Mouse (Mus musculus) cerebral cortex, adult 2 months (tissue): ENCODE results near the gene Pced1b.

Experiments used
- WGBS: fragments of 180-500 bp; shearing (Covaris S2); methylation state at CpG from one replicate; pipeline ENCODE4 v1.1.7; 2018; 5-methylcytosine and 5-hydroxymethylcytosine counted together

Gene Pced1b

DNA sequence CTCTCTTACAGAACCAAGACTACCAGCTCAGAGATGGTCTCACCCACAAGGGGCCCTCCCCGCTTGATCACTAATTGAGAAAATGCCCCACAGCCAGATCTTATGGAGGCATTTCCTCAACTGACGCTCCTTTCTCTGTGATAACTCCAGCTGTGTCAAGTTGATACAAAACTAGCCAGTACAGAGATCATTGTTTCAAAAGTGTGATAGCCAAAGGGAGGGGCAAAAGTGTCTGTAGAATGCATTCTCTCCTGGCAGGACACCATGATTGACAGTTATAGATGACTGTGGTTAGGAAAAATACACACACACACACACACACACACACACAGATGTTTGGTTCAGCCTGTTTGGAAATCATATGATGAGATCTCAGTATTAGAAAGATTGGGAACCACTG is 150.9 kb downstream of the Pced1b start:
- 91% methylated on average over 2 of the region's 2 CpGs for WGBS

DNA sequence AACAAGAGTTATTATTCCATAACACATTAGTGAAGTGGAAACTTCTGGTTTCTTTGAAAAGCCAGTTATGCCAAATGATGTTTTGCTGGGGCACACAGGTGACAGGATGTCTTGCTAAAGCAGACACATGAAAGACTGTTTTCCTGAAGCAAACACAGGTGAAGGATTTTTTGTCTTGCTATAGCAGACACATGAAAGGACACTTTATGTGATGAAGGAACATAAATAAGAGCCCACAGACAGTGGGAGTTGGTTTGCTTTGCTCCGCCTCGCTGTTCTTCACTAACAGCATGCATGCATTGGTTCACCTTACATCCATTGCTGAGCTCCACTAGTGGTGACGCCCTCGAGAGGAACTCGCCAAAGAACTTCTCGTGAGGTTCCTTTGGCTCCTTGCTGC is 154.0 kb downstream of the Pced1b start:
- WGBS, result 88% methylated on average over 6 of the region's 6 CpGs

DNA sequence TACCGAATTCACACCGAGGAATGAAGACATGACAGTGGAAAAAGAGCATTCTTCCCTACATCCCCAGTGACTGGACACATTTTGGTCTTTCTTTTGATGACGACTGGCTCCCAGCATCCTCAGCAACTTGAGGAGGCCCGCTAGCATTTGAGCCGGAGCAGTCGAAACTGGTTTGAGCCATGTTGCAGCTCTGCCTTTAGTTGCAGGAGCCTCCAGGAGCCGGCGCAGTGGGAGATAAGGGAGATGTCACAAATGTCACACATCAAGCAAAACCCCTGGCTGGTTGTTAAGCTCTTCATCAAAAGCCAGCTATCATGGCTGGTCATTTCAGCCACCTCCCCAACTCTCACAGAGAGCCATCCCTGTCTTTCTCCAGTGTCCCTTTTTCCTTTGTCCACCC is 157.6 kb downstream of the Pced1b start:
- WGBS, result 92% methylated on average over 8 of the region's 8 CpGs

DNA sequence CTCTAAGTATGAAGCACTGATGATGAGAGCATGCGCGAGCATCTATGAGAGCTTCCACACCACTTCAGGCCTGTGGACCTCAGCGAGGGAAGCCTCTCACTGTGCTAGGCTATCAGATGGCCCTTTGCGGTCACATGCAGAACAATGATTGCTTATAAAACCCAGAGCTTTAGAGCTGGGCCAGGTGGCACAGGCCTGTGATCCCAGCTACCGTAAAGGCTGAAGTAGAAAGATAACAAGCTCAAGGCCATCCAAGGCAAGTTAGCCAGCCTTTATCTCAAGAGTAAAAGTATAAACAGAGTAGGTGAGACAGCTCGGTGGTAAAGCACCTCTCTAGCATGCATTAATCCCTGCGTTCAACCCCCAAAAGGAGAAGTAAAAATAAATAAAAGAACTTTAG is 158.1 kb downstream of the Pced1b start:
- WGBS, result 92% methylated on average over 7 of the region's 7 CpGs

DNA sequence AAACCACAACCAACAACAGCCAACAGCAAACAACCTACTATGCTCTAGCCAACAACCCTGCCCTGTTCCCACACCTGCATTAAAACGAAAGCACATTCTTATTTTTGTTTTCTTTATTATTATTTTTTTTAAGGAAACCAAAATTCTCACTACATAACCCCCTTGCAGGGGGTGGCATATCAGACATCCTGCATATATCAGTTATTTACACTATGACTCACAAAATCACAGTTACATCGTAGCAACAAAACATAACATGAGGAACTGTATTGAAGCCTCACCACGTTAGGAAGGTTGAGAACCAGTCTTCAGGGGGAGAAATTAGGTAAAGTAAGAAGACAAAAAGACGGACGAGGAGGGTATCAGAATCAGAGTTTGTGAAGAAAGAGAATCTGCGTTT is 159.2 kb downstream of the Pced1b start:
- 81% methylated on average over 6 of the region's 6 CpGs for WGBS

DNA sequence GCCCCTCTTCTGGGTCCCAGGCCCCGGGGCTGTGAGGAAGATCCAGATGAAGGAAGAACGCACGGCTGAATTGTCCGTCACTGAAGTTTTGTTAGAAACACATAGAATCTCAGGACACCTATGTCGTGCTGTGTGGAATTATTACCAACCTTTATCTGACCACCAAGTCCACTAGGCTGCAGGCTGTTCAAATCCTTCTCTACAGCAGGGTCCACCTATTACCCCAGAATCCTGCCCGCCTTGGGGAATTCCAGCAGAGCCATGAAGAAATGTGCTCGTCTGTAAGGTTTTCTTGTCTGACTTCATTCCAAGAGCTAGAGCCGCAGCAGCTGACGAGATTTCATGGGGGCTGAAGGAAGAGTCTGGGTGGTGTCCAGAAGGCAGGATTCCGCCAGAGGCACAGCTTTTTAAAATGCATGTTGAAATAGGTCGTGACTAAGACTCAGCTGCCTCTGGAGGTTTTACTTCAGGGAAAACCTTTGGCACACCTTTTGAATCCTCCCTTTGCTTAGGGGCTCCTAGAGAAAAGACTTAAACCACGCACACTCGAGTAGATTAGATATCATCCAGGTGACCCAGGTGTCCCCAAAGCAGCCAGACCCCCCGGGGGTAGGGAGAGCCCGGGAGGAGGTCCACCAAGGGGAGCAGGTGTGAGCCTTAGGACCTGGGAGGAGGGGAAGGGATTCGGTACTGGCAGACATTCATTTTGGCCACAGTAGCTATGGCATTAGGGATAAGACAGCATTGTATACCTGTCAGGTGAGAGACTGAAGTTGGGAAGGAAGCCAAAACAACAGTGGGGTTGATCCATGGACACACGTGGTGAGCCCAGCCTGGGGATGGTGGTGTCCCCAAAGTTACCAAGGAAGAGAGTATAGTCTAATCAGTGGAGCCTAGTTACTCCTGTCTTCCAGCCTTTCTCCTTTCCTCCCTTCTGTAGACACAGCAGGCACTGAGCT is 160.9 kb downstream of the Pced1b start:
- 45% methylated on average over 17 of the region's 17 CpGs for WGBS

DNA sequence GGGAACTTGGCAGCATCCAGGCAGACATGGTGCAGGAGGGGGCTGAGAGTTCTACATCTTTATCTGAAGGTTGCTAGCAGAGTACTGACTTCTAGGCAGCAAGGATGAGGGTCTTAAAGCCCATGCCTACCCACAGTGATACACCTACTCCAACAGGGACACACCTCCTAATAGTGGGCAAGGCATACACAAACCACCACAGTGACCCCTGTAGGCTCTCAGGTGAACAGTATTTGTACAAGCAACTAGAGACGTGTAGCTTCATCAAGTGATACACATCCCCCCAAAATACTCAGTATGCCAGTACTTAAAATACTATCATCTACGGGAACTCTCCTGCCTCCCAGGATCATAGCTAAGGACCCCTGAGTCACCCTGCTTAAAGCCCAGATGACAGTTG is 164.2 kb downstream of the Pced1b start:
- WGBS, result 92% methylated on average over 2 of the region's 2 CpGs

DNA sequence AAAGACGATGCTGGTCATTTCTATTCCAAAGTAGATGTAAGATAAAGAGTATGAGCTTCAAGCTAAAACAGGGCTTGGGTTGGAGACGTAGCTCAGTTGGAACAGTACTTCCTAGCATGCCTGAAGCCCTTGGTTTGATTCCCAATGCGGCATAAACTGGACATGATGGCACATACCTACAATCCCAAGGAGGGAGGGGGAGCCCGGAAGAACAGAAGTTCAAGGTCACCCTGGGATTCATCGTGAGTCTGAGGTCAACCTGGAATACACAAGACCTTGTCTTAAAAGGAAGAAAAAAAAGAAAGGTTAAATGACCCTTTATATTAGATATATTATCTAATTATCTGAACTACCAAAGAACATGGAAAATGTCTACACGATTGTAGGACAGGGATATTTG is 164.8 kb downstream of the Pced1b start:
- 93% methylated on average over 6 of the region's 6 CpGs for WGBS

DNA sequence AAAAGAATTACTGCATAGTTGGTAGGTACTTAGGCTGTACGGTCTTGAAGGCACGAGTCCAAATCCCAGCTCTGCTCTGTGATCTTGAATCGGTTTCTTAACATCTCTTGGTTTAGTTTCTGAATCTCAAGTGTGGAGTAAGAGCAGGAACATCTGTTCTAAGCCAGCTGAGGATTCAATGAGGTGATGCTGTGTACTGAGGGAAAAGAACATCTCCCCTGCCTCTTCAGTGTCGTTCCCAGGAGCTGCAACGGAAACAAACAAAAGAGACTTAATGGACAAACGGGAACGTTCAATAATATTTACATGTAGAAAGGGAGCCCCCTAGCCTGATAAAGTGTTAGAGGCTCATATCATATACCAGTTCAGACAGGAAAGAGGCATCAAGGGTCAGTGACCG is 165.4 kb downstream of the Pced1b start:
- WGBS, result 89% methylated on average over 8 of the region's 8 CpGs

DNA sequence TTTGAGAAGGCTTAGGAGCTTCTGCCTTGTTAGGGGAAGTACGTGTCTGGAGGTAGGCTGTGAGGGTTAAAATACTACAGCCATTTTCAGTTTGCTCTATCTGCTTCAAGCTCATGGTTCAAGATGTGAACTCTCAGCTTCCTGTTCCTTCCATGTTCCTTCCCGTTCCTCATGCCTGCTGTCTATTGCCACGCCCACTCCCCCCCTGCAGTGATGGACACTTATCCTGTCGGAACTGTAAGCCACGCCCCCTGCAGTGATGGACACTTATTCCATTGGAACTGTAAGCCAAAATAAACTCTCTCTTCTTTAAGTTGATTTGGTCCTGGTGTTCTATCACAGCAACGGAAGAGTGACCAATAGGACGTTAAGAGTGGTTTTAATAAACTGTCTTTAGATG is 166.0 kb downstream of the Pced1b start:
- 81% methylated on average over 7 of the region's 7 CpGs for WGBS

DNA sequence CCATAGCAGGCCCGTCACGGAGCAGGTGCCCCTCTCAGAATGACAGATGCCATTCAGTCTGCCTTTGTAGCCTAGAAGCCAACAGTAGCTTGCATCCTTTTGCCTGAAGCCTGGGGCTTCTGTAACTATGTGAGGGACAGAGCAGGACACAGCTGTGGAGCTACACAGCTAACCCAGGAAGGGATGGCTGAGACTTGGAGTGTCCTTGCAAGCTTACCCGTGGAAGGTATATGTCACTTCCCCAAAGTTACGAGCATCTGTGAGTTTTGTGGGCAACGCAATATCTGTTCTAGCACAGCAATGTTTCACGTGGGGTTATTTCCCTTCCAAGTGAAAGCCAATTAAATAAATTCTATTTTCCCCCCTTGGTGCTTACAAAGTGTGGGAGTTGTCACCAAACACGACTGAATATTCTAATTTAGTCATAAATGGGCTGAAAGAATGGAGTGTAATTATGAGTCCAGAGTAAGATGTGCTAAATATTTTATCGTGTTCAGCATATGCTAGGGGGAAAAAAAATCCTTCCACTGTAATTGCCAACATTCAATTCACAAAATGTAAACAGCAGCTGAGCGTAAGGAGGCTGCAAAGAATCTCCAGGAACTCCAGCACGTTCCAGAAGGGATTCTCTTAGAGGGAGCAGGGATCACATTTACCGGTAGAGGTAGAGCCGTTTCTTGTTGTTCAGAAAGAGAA is 168.0 kb downstream of the Pced1b start:
- 50% methylated on average over 12 of the region's 12 CpGs for WGBS

DNA sequence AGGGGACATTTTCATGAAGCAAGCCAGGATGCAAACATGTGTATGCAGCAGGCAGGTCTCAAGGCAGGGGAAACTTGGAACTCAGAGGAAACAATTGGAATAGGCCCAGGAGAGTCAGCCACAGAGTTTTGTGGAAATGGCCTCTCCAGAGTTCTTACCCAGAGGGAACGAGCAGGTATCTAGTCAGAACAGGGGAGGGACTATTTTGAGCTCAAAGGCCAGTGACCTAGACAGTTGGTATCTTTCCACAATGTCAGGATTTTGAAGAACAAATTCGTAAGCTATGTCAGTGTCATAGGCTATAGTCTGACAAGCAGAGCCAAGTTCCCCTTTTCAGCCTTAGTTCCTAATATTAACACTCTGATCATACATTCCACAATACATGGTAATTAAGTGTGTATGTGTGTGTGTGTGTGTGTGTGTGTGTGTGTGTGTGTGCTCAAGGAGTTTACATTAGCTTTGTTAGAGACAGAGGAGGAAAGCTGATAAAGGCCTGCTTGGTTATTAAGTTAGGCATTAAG is 168.6 kb downstream of the Pced1b start:
- WGBS, result 79% methylated on average over 2 of the region's 2 CpGs

DNA sequence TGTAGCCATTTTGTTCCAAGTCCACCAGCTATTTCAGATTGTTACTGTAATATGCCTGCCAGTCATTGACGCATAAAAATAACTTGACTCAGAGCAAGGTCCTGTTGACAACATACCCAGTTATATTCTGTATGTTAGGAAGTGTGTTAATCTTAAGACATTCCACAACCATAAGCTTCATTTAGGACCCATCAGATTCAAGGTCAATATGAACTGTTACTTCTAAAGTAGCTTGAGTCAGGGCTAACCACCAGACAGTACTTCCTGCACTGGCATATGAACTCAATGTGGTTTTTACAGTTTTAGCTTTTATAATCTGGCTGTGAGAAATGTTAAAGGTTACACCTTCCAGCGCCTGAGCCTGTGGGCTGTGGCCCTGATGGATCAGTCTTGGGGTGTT is 173.4 kb downstream of the Pced1b start:
- WGBS, result 95% methylated on average over 2 of the region's 2 CpGs

DNA sequence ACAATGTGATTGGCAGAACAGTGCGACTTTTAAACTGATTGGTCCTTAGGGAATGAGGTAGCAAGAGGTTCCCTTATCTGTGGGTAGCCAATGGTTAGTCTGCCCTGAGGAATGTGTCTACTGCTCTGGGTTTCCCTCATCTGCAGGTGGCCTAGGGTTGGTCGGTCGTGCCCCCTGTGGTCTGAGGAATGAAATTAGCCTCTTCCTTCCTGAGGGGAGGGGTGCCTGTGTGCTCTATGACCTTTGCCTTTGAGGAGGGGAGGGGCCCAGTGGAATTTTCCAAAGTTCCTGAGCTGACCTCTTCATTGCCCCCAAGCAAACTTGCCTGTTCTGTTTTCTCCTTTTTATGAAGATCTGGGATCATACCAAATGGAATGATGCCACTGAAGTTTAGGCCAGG is 174.6 kb downstream of the Pced1b start:
- 71% methylated on average over 3 of the region's 3 CpGs for WGBS

DNA sequence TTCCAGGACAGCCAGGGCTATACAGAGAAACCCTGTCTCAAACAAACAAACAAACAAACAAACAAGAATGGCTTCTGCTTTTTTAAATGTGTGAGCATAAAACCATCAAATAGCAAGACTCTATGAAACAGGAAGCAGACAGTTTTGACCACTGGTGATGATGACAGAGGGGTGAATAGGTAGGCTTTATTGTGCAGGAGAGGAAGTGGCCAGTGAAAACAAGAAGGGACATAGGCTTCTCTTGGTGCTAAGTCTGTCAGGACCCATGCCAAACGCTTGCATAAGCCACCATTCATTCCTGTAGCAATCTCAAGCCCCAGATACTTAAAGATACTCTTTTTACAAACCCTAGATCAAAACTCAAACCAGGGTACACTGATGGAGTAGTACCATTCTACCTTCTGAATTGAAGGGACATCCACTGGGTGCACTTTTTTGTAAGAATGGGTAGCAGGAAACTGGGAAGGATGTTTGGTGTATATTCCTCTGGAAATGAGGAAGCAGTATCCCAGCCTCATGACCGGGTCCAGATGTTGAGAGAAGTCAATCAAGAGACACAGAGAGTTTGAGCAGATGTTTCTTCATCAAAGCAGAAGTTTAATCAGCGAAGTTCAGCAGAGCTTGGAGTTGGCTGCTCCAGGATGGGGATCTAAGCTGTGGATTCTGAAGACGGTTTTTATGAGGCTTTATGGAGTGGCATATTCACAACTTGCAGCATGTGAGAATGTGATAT is 175.5 kb downstream of the Pced1b start:
- WGBS, result 62% methylated on average over 4 of the region's 4 CpGs

DNA sequence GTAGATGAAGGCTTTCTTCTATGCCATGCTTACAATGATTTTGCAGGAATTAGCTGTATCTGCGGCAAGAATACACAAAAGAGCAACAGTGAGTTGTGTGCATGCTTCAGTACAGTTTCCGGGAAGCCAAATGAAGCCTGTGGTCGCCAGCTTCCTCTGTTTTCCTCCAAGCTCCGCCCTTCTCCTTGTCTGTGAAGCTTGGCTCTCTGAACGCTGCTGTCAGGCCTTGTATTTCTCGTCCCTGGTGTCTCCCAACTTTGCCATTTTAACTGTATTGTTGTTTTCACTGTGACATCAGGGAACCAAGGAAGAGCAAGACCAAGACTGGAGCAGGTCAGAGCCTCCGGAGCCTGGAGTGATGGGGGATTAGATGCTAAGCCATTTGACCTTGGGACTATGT is 177.5 kb downstream of the Pced1b start:
- WGBS, result 70% methylated on average over 7 of the region's 7 CpGs

DNA sequence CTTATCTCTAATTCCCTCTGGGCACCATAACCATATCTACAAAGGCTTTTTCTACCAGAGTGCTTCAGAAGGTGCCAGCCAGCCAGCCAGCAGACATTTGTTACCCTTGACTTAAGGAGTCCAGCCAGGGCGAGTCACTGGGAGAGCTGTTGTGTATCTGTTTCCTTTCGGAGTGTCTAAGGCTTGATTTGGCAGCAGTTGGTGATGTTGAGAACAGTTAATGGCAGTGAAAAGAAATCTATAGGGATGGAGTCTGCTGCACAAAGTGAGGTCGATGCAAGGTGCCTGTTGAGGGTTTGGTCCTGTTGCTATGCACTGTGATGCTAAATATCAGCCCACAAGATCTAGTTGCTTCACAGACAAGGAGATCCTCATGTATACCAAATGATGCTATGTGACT is 178.1 kb downstream of the Pced1b start:
- WGBS, result 83% methylated on average over 3 of the region's 3 CpGs

DNA sequence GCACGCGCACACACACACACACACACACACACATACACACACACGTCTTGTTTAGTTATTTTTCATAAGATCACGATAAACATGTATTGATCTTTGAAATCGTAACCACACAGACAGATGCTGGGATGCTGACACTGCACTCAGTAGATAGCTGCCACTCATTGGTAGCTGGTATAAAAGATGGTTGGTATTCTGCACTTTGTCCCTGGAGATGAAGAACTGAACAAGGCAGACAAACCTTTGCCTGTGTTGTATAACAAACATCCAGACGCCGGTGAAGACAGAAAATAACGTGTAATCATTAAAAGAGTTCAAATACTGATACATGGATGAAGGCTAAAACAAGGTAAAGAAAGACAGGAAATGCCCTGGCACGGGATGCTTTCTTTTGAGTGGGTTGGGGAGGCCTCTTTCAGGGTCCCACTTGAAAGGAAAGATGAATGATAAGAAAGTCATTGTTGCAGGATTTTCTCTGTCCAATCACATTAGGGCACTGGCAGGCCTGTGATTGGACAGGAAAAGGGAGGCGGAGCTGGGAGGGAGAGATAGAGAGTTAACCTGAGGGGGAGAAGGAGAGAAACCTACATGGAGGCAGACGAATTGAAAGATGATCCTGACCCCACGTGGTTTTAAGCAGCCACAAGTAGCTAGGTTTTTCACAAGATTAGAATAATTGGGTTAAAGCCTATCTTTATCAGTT is 182.4 kb downstream of the Pced1b start:
- 86% methylated on average over 12 of the region's 12 CpGs for WGBS

DNA sequence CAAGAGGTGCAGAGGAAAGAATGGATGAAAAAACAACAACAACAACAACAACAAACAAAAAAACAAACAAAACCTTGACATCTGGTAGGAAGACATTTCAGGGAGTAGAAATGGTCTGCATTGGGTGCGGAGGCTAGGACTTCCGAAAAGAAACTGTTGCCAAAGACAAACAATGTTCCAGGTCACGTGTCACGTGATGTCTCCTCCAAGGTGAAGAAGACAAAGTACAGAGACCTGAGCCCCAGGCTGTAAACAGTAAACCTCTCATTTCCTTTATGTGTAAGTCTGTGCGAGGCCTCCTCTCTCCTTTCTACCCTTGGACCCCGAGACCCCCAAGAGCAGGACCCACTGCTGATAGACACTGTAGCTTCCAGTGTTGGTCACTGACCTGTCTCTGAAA is 184.6 kb downstream of the Pced1b start:
- WGBS, result 90% methylated on average over 6 of the region's 6 CpGs

DNA sequence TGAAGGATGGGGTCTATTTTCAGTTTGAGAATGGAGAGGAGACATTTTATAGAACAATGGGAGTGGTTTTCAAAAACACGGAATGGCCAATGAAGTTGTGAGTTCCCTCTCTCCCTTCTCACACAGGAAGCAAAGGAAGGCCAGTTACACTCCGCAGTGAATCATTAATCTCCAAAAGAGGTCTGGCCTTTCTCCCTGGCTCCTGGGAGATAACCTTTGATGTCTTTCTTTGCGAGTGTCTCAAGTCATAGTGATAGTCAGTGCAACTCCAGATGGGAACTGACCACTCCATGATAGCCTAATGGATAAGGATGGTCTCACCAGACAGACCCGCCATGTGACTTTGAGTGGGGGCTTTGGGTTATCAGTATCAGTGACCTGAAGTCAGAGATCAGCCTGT is 185.3 kb downstream of the Pced1b start:
- 75% methylated on average over 4 of the region's 4 CpGs for WGBS
